Mouse (Mus musculus) lung, postnatal 4 days (tissue): ENCODE results near the gene Tanc2.

Experiments
- DNase-seq, 2 experiments: peaks; one replicate each; pipeline ENCODE4 v3.0.0; 2021

Tanc2 gene

DNA sequence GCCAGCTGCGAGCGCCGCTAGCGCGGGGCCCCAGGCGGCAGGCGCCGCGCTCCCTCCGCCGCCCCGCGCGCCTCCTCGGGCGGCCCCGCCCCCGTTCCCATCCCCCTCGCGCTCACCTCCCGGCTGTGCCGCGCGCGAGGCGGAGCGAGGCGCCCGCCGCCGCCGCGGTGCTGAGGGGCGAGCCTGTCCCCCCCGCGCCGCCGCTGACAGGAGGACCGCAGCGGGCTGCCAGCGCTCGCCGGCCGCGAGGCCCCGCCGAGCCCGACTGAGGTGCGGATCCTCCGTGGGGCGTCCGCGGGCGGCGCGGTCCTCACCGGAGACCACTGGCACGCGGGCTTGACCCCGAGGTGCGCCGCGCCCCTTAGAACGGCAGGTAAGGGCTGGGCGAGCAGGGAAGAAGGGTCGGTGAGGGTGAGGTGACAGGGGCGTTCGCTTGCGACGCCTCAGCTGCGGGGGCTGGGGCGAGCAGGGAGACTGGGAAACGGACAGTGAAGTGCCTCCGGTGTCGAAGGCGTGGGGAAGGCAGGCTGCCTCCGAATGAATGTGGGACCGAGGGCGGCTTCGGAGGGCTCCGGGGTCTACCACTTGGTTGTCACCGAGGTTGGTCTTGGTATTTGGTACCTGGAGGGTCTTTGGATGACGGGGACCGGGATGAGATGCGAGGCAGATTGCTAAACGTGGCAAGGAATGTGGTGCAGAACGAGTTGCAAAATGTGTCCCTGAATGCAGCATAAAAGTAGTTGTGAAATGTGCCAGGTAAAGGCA is at the start of gene Tanc2:
Gene Tanc2, plus strand, starts transcription at position 110 of the 765 bp plus-strand sequence.
- DNase-seq, result peak in 1 of 2 experiments; percentile 63

GRCm38 (mm10) chr11:105540781-105541180 is 49.0 kb upstream of the Tanc2 start:
- no peak for DNase-seq

DNA sequence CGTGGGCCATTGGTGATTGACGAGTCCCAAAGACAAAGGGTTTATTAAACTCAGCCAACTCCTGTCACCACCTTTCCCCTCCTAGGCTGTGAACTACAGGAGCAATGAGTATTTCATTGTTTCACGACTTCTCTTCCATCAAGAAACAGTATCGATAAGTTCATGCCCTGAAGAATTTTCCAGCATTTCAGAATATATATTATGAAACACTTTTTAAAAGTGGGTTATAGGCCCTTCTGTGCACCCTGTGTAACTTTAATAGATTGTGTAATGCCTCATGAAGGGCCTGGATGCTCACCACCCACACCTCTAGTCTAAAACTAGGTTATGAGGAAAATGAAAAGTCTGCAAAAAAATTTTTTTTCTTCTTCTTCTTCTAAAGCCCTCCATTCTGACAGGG is 48.4 kb upstream of the Tanc2 start:
- no peak for DNase-seq

DNA sequence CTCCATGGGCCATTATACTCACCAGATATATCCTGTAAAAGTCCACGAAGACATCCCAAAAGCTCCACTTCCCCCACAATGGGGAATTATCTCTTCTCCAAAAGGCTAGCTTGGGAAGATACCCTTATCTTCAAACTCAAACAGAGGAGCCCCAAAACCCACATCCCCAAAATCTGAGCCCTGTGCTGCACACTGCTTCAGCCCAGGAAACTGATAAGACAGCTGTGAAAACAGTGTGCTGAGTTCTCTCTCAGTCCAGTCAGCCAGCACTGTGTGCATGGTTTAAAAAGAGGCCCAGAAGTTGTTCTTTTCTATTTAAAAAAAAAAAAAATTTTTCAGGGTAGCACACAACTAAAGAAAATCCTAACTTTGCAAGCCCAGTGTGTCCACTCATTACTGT is 47.7 kb upstream of the Tanc2 start:
- DNase-seq, result no peak

- DNase-seq, result no peak
Observed at GRCm38 (mm10) chr11:105545801-105546200, 44.0 kb upstream of the Tanc2 start.

DNA sequence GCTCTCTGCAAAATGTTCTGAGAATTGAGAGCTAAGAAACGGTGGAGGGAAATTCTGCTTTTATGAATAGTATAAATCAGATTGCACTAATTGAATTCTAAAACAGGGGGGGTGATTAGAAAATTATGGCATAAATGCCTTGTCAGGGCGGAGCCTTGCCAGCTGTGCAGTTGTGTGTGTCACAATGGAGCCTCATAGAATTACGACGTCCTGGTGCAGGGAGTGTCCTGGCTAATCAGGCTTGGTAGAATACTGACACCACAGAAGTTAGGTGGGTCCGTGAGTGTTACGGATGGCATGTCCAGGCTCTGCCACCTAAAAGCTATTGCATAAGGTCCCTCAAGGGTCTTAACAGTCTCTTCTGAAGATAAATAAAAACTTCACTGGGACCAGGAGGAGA is 43.4 kb upstream of the Tanc2 start:
- no peak for DNase-seq

GRCm38 (mm10) chr11:105548383-105548782 is 41.4 kb upstream of the Tanc2 start:
- DNase-seq, result no peak

DNA sequence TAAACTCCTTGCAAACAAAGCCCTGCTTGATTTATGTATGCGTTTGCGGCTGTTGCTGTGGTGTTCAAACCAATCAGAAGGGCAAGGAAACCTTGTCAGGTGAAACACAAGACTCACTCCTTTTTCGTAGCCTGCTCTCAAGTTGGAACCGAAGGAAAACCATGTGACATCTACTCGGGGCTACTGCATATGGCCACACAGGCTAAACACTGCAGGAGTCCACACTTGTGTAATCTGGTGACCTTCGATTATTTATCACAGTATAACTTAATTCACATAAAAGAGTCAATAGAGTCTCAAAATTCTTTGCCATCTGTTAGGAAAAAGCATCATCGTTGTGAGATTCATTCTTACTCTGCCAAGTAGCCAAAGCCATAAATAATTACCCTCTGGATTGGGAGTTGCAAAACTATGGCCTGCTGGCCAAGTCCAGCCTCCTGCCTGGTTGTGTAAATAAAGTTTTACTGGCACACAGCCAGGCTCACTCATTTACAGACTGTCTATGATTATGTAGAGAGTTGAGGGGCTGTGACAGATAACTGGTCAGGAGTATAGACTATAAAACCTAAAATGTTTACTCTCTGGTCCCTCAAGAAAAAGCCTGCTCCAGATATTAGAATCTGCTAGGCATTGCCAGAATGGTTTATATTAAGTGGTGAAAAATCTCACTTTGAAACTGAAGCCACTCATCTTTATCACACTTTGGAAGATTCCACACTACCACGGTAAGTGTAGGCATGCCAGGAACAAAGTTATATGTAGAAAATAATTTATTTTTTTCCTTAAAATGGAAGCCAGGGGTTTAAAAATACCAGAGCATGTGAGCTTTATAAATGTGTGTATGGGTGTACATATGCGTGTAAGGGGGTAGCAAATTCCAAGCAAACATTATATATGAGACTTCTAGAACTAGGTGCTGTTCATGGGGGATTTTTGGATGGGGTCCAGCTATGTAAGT is 40.3 kb upstream of the Tanc2 start:
- DNase-seq, result peak; percentile 61 to 82

- DNase-seq, result no peak
Observed at GRCm38 (mm10) chr11:105557285-105557684, 32.5 kb upstream of the Tanc2 start.

DNA sequence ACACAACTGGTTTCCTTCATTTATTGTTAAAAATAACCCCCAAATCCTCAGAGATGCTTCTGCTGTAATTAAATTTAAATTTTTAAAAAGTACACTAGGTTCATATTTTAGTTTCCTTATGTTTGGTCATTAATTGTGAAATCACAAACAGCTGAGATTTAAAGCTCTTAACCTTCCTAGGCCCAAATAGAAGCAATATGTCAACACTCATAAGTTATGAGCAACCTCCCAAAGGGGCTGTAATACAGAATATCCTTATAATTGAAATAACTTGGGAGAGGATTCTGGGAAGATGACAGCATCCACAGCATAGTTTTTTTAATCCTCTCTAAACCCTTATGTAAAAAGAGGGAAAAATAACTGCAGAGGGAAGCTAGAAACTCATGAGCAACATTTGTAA is 31.7 kb upstream of the Tanc2 start:
- no peak for DNase-seq

- no peak for DNase-seq
Observed at GRCm38 (mm10) chr11:105558803-105559505, 30.8 kb upstream of the Tanc2 start.

DNA sequence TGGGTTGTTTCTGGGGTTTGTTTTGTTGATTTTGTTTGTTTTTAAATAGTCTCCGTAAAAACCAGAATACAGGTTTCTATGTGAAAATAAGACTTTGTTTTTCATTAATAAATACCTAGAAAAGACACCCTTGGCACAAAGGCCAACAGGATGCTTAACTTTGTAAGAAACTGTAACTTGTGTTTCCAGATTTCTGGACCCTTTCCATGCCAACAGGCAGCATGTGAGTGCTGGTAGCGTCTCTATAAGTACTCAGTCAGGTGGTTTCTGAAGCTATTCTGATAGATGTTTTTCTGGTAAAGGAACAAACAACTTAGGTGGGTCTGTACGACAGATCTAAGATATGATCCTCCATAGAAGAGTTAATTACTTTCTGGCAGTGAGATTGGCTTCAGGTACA is 26.2 kb upstream of the Tanc2 start:
- no peak for DNase-seq

DNA sequence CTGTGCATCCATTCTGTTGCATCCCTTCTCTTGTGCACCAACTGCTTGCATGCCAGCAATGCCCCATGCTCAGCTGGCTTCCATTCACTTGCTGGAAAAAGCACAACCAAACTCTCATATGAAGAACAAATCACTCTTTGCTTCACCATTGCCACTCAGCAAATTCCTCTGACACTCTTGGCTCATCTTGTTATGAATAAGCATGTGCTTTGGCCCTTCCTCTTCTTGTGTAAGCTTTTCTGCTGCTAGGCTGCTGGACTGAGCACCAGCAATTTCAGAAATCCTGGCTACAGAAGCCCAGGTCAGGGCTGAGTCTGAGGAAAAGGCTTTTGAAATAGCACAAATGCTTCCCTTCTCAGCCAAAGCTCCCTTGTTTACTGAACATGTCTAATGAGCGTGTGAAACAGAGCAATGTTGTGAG is 22.6 kb upstream of the Tanc2 start:
- peak; percentile 19 to 59 for DNase-seq

GRCm38 (mm10) chr11:105571996-105572395 is 17.8 kb upstream of the Tanc2 start:
- DNase-seq, result peak in 1 of 2 experiments; percentile 30

DNA sequence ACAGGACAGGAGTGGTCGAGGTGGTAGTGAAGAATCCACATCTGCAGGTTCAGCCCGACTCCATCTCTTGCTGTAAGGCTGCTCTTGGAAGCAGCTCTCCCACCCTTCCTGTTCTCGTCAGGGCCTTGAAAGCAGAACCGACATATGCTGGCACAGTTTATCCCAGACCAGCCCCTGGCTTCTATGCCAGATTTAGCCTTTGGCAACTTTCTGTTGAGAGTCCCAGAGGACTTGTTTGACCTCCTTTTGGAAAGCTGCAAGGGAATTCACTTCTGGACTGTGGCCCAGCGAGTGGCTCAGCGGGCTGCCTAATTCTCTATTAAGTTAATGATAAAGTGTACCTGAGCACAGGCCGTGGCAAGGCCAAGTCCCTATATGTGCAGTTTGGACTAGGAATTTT is 15.5 kb upstream of the Tanc2 start:
- DNase-seq, result peak; percentile 12 to 41

- no peak for DNase-seq
Observed at GRCm38 (mm10) chr11:105577211-105577610, 12.6 kb upstream of the Tanc2 start.

- DNase-seq, result no peak
Observed at GRCm38 (mm10) chr11:105582020-105582419, 7.8 kb upstream of the Tanc2 start.

- DNase-seq, result peak; percentile 90 to 93
Observed at GRCm38 (mm10) chr11:105589231-105589876, 432 bp upstream of the Tanc2 start.

- peak in 1 of 2 experiments; percentile 55 for DNase-seq
Observed at GRCm38 (mm10) chr11:105591905-105592304, 2.1 kb downstream of the Tanc2 start.

GRCm38 (mm10) chr11:105602177-105602576 is 12.4 kb downstream of the Tanc2 start:
- DNase-seq, result no peak

DNA sequence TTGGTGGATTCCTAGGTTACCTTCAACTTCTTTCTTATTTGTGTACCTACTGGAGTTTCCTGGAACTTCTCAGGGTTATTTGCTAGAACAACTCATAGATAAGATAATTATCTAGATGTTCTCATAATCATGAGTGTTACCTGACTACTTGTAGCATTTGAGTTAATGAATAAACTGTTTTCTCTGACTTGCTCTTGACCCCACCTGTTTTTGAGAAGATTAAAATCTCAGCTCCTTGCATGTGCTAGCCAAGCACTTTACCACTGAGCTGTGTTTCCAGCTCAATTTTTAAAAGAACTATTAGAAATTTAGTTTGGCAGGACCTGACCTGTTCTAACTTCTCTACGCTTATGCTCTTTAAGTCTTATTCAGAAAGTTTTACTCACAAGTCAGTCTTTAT is 36.4 kb downstream of the Tanc2 start:
- no peak for DNase-seq

DNA sequence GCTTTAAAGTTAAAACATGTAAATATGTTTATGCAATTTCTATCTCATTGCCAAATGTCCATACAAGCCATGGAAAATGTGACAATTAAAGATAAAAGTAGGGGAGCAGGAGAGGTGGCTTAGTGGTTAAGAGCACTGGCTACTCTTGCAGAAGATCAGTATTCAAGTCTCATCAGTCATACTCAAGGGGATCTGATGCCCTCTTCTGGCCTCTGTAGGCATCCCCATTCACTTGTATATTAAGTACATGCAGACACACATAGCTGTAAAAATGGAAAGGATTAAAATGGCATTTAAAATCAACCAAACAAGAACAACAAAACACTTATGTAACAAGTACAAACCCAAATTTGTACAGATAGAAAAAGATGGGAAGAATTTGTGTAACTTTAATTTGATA is 54.2 kb downstream of the Tanc2 start:
- DNase-seq, result no peak

DNA sequence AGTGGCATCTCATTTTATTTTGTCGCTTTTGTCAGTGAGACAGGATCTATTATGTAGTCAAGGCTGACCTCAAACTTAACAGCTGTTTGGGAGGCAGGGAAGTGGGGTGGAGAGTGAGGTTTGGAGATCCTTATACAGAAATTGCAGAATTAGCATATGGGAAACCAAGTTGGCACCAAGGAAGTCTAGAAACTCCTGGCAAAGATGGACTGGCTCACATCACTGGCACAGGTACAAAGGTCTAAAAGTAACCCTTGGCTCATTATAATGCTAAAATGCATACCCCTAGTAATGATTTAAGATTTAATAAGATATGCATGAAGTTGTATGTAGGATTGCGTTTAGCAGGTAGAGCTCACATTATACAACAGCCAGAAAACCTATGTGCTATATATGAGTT is 58.2 kb downstream of the Tanc2 start:
- no peak for DNase-seq
